Mouse (Mus musculus): ENCODE results near the gene Gm11487. TPM values are rescaled to one million over a fixed set of nuclear protein-coding genes. Genes with fewer than 3 reads are reported as not detected.
"Not testable (repeated sequence)": the region's sequence is repeated elsewhere in the genome, so short reads cannot be mapped to it uniquely, and the experiment has no call there.

The Gm11487 gene
- polyA plus RNA-seq (2021) = not detected

GRCm38 (mm10) chr4:73404972-73405371 lies at the start of gene Gm11487:
Gm11487 (minus strand) TSS chr4:73405072.
- DNase-seq (ENCODE audit: low read depth, low spot score); CTCF ChIA-PET; POLR2A ChIA-PET; ATAC-seq; in situ Hi-C loops (cut with MboI; ENCODE audit: low pct_unique_long_range_greater_than_20kb); H3K27me3 ChIP-seq: not testable (repeated sequence)

- no peak for DNase-seq (ENCODE audit: low read depth, low spot score)
- H3K27me3 ChIP-seq = no peaks in the 10 kb centered on the region
- in situ Hi-C loops (cut with MboI; ENCODE audit: low pct_unique_long_range_greater_than_20kb) = no loop called here
- ATAC-seq = no peak
- TF ChIP-seq CTCF (IDR thresholded peaks at IDR 0.05) = no peak
- ChIA-PET CTCF (no interaction called here), POLR2A (no interaction called here)
Measured at GRCm38 (mm10) chr4:73444715-73445114, 39.8 kb upstream of the Gm11487 start.

- ChIA-PET POLR2A (no interaction called here), CTCF (no interaction called here)
- in situ Hi-C loops (cut with MboI; ENCODE audit: low pct_unique_long_range_greater_than_20kb) = no loop called here
- ATAC-seq (no peak), DNase-seq (ENCODE audit: low read depth, low spot score) (no peak)
- no peak for TF ChIP-seq CTCF (IDR thresholded peaks at IDR 0.05)
- H3K27me3 ChIP-seq = no peaks in the 10 kb centered on the region
Measured at GRCm38 (mm10) chr4:73442568-73442967, 37.7 kb upstream of the Gm11487 start.

- TF ChIP-seq CTCF (IDR thresholded peaks at IDR 0.05) = no peak
- in situ Hi-C loops (cut with MboI; ENCODE audit: low pct_unique_long_range_greater_than_20kb) = no loop called here
- no peak for DNase-seq (ENCODE audit: low read depth, low spot score)
- ChIA-PET CTCF (interaction anchor here (1.7 kb wide), 1 partner anchor 22 kb away, joined by 4 read pairs; no protein-coding TSS in a partner anchor), POLR2A (no interaction called here)
- ATAC-seq = no peak
- no peaks in the 10 kb centered on the region for H3K27me3 ChIP-seq
Measured at GRCm38 (mm10) chr4:73425903-73426302, 21.0 kb upstream of the Gm11487 start.

GRCm38 (mm10) chr4:73423049-73423448 lies 18.2 kb upstream of the Gm11487 start:
- in situ Hi-C loops (cut with MboI; ENCODE audit: low pct_unique_long_range_greater_than_20kb) = no loop called here
- no peak for TF ChIP-seq CTCF (IDR thresholded peaks at IDR 0.05)
- ChIA-PET CTCF (no interaction called here), POLR2A (no interaction called here)
- no peak for ATAC-seq
- H3K27me3 ChIP-seq = no peaks in the 10 kb centered on the region
- no peak for DNase-seq (ENCODE audit: low read depth, low spot score)

GRCm38 (mm10) chr4:73366534-73366933 lies 38.3 kb downstream of the Gm11487 start:
- no peaks in the 10 kb centered on the region for H3K27me3 ChIP-seq
- ChIA-PET CTCF (no interaction called here), POLR2A (no interaction called here)
- TF ChIP-seq CTCF (IDR thresholded peaks at IDR 0.05) = no peak
- DNase-seq (ENCODE audit: low read depth, low spot score) = no peak
- in situ Hi-C loops (cut with MboI; ENCODE audit: low pct_unique_long_range_greater_than_20kb) = no loop called here
- ATAC-seq = no peak

Other genes starting within 250 kb of the Gm11487 start
- gene Gm11238, start 202.8 kb upstream of the Gm11487 start, polyA plus RNA-seq (2021) = not detected
- not detected for gene Gm11237, start 217.9 kb upstream of the Gm11487 start, polyA plus RNA-seq (2021)
- not detected for gene Gm11236, start 233.0 kb upstream of the Gm11487 start, polyA plus RNA-seq (2021)

Measured in Patski (cell line).